ENCODE assay signal across 15 mouse cellular contexts in the genomic region with DNA sequence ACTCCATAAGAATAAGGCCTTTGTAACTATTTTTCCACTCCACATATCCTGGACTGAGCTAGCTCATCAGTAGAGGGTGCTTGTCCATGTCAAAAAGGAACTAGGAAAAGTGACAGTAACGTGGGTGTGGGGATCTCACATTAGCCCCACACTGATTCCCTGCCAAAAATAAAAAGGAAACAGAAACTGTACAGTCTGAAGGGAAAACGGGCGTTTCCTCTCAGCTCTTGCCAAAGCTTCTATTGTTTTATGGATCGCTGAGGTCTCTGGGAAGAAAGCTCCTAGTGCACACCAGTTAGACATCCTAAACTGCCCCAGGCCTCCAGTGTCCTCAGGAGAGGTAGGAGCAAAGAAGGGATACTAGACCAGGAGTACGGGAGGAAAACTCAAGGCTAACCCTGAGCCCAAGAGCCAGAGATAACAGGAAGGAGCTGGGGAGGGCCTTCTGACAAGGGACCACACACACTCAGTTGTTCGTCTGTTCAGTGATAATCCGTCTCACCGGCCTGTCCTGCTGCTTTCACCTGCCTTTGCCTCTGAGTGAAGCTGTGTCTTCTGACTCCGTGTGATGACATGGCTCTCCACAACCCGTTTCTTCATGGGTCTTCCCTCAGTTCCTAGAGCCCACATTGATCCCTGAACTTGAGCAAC. TPM values are rescaled to one million over a fixed set of nuclear protein-coding genes. Genes with fewer than 3 reads are reported as not detected.
DNase-seq lines count a peak whose midpoint lies in the region; ATAC-seq and TF ChIP-seq lines count a peak whose summit lies in the region.
"Had no signal": no experiment of that assay in that cellular context is flagged by ENCODE, and none has a peak within 500 bp of the region (broad histone marks: within the 10 kb centered on the region; RNA-seq: fewer than 3 reads in every experiment).

No protein-coding gene starts in this region.

- H3K4me1 ChIP-seq in lung, embryonic 16.5 days (replicated peaks; ENCODE audit: control insufficient read depth, insufficient read depth, low read length) = no peaks in the 10 kb centered on the region
- H3K4me1 ChIP-seq in stomach, postnatal 0 days (replicated peaks; ENCODE audit: control insufficient read depth, insufficient read depth) = no peaks in the 10 kb centered on the region
- H3K4me1 ChIP-seq: hindbrain, embryonic 15.5 days; midbrain, embryonic 12.5 days; neural tube, embryonic 15.5 days had no signal

- 40% methylated on average over 10 of the region's 10 CpGs for WGBS in lung, embryonic 16.5 days
- WGBS in stomach, postnatal 0 days = 49% methylated on average over 10 of the region's 10 CpGs

- H3K9ac ChIP-seq in lung, embryonic 16.5 days (ENCODE audit: low read length) = no peak overlapping the region
- H3K9ac ChIP-seq in stomach, postnatal 0 days (ENCODE audit: low read length) = no peak overlapping the region
- H3K9ac ChIP-seq: embryonic facial prominence, embryonic 13.5 days; hindbrain, embryonic 15.5 days; midbrain, embryonic 12.5 days; neural tube, embryonic 15.5 days had no signal

- intact Hi-C loops in gastrocnemius, adult 2 months (cut with DNase I) = no loop called here

- H3K4me2 ChIP-seq in lung, embryonic 16.5 days (ENCODE audit: low read depth, low read length) = no peak overlapping the region
- H3K4me2 ChIP-seq in stomach, postnatal 0 days (replicated peaks; ENCODE audit: low read depth) = no peak overlapping the region
- H3K4me2 ChIP-seq: embryonic facial prominence, embryonic 13.5 days; hindbrain, embryonic 15.5 days; midbrain, embryonic 12.5 days; neural tube, embryonic 15.5 days had no signal

- ATAC-seq in lung, embryonic 16.5 days (ENCODE audit: low read depth) = 0 out of 2 replicates have a peak, but pooled peaks have one; percentile 23
- ATAC-seq in stomach, postnatal 0 days (ENCODE audit: low FRiP score, low TSS enrichment) = no peak

- no peaks in the 10 kb centered on the region for H3K36me3 ChIP-seq in lung, embryonic 16.5 days (ENCODE audit: control insufficient read depth, insufficient read depth, low read length)
- H3K36me3 ChIP-seq in stomach, postnatal 0 days (ENCODE audit: control insufficient read depth, insufficient read depth, low read length) = no peaks in the 10 kb centered on the region
- H3K36me3 ChIP-seq: embryonic facial prominence, embryonic 13.5 days; hindbrain, embryonic 15.5 days; midbrain, embryonic 12.5 days; neural tube, embryonic 15.5 days had no signal

- no peaks in the 10 kb centered on the region for H3K9me3 ChIP-seq in lung, embryonic 16.5 days (ENCODE audit: control insufficient read depth, low read length)
- H3K9me3 ChIP-seq in stomach, postnatal 0 days (ENCODE audit: control insufficient read depth, low read length) = no peaks in the 10 kb centered on the region
- H3K9me3 ChIP-seq: embryonic facial prominence, embryonic 13.5 days; hindbrain, embryonic 15.5 days; midbrain, embryonic 12.5 days; neural tube, embryonic 15.5 days had no signal

- peak overlapping the region; percentile 35; the same call in 1 of the 2 replicates for H3K4me3 ChIP-seq in gastrocnemius, adult 2 months
- no peak overlapping the region for H3K4me3 ChIP-seq in lung, embryonic 16.5 days (ENCODE audit: low read length)
- no peak overlapping the region for H3K4me3 ChIP-seq in stomach, postnatal 0 days (ENCODE audit: low read depth, low read length)
- H3K4me3 ChIP-seq: embryonic facial prominence, embryonic 13.5 days; hindbrain, embryonic 15.5 days; midbrain, embryonic 12.5 days; neural tube, embryonic 15.5 days had no signal

- TF ChIP-seq EP300 in stomach, postnatal 0 days (optimal IDR thresholded peaks at IDR 0.05) = no peak

- no peak for DNase-seq in gastrocnemius, adult 2 months
- DNase-seq in gastrocnemius, postnatal 10 days = no peak
- no peak for DNase-seq in lung, postnatal 4 days
- peak; percentile 20 for DNase-seq in heart, postnatal 4 days
- no peak for DNase-seq in stomach, postnatal 0 days (ENCODE audit: low spot score)
- no peak for DNase-seq in right cerebral cortex, postnatal 10 days (ENCODE audit: low spot score in 2 of 2)
- DNase-seq in thymus, postnatal 36 days = no peak
- DNase-seq: adrenal gland, adult 8-10 months; cerebellum, adult 9-10 months; right cerebral cortex, postnatal 4 days had no signal

- no peak for TF ChIP-seq CTCF in gastrocnemius, adult 2 months (IDR thresholded peaks at IDR 0.05)
- TF ChIP-seq CTCF in stomach, postnatal 0 days (IDR thresholded peaks at IDR 0.05; ENCODE audit: low read depth) = no peak

- H3K27ac ChIP-seq in gastrocnemius, adult 2 months = peak overlapping the region; percentile 63
- H3K27ac ChIP-seq in lung, embryonic 16.5 days (ENCODE audit: low read length) = no peak overlapping the region
- H3K27ac ChIP-seq in stomach, postnatal 0 days (replicated peaks) = 0 out of 2 replicates have a peak overlapping the region, but pooled peaks have one; percentile 14
- H3K27ac ChIP-seq: embryonic facial prominence, embryonic 13.5 days; hindbrain, embryonic 15.5 days; midbrain, embryonic 12.5 days; neural tube, embryonic 15.5 days had no signal

- no peaks in the 10 kb centered on the region for H3K27me3 ChIP-seq in lung, embryonic 16.5 days (ENCODE audit: control insufficient read depth, insufficient read depth, low read depth, low read length)
- no peaks in the 10 kb centered on the region for H3K27me3 ChIP-seq in stomach, postnatal 0 days (ENCODE audit: control insufficient read depth, insufficient read depth, low read length)
- H3K27me3 ChIP-seq: embryonic facial prominence, embryonic 13.5 days; hindbrain, embryonic 15.5 days; midbrain, embryonic 12.5 days; neural tube, embryonic 15.5 days had no signal

RNA-seq across cellular contexts. Expression of gene Hdc, which starts 11.4 kb away (rescaled TPM):
- 1 to 10 TPM in 1 of 2 experiments, under 1 TPM in 1; 0.15 to 1.0 TPM for total RNA-seq in gastrocnemius, adult 2 months (2021)
- total RNA-seq in gastrocnemius, postnatal 10 days (2021) = 1 to 10 TPM in 1 of 2 experiments, under 1 TPM in 1; 0.85 to 1.5 TPM
- 12.3 and 16.9 TPM in 2 replicates for polyA plus RNA-seq in lung, embryonic 16.5 days (2015; fragmentation: Nextera tagmentation; extraction: Ambion mirVana)
- 1 to 10 TPM; 1.9 to 2.4 TPM for total RNA-seq in heart, postnatal 4 days (2021)
- 2.9 and 3.4 TPM in 2 replicates for polyA plus RNA-seq in stomach, postnatal 0 days (2015; fragmentation: Nextera tagmentation; extraction: Ambion mirVana)

RNA-seq across cellular contexts. Expression of gene Slc27a2, which starts 55.5 kb away (rescaled TPM):
- total RNA-seq in gastrocnemius, adult 2 months (2021) = not detected
- under 1 TPM in 1 of 2 experiments, not detected in 1; 0.56 TPM for total RNA-seq in gastrocnemius, postnatal 10 days (2021)
- 1.5 and 2.9 TPM in 2 replicates for polyA plus RNA-seq in lung, embryonic 16.5 days (2015; fragmentation: Nextera tagmentation; extraction: Ambion mirVana)
- not detected for total RNA-seq in heart, postnatal 4 days (2021)
- 1.1 and 2.4 TPM in 2 replicates for polyA plus RNA-seq in stomach, postnatal 0 days (2015; fragmentation: Nextera tagmentation; extraction: Ambion mirVana)
